Mouse (Mus musculus) megakaryocyte, embryonic 14.5 days (primary cell): ENCODE measurements around the gene Gna15.

Experiments
- FLI1 ChIP-seq: IDR thresholded peaks from 2 replicates; pipeline ENCODE4 v1.6.1; 2012; ENCODE audit warnings: low read length, inconsistent platforms, mixed read lengths
- GATA1 ChIP-seq: IDR thresholded peaks from 3 replicates; pipeline ENCODE4 v1.6.1; 2012; ENCODE audit warnings: mixed read lengths, low read length, inconsistent platforms, borderline replicate concordance

GRCm38 (mm10) chr10:81517227-81517626, 6.8 kb downstream of the Gna15 start:
- TF ChIP-seq GATA1 (no peak), FLI1 (no peak)
